ENCODE assay signal across 7 mouse cellular contexts in genomic region chr19:44293769-44294551, GRCm38 (mm10). TPM values are rescaled to one million over a fixed set of nuclear protein-coding genes. Genes with fewer than 3 reads are reported as not detected.
A peak's percentile ranks its signal among the peaks of the same experiment; 100 is the strongest.
DNase-seq lines count a peak whose midpoint lies in the region; ATAC-seq lines count a peak whose summit lies in the region.

No protein-coding gene starts in this region.

- DNase-seq in adrenal gland, postnatal 14 days = peak; percentile 94
- peak; percentile 99 for DNase-seq in embryonic facial prominence, embryonic 10.5 days (ENCODE audit: low spot score)
- peak; percentile 85 for DNase-seq in kidney, adult 11 months
- peak; percentile 96 for DNase-seq in left cerebral cortex, postnatal 4 days
- DNase-seq in midbrain, embryonic 11.5 days (ENCODE audit: low spot score, missing footprints) = peak; percentile 98
- peak; percentile 90 for DNase-seq in skeletal muscle tissue, adult 2 months (ENCODE audit: low read depth, low spot score)

- H3K9ac ChIP-seq in midbrain, embryonic 11.5 days (ENCODE audit: low read length) = peak overlapping the region; percentile 99

- peak overlapping the region; percentile 99 for H3K27ac ChIP-seq in embryonic facial prominence, embryonic 10.5 days (replicated peaks)
- peak overlapping the region; percentile 97 for H3K27ac ChIP-seq in midbrain, embryonic 11.5 days (ENCODE audit: low read depth, low read length)

- peaks cover 72% of the 10 kb centered on the region for H3K4me1 ChIP-seq in embryonic facial prominence, embryonic 10.5 days
- H3K4me1 ChIP-seq in midbrain, embryonic 11.5 days (ENCODE audit: control insufficient read depth, insufficient read depth, low read length) = peaks cover 44% of the 10 kb centered on the region

- peak overlapping the region; percentile 100 for H3K4me2 ChIP-seq in midbrain, embryonic 11.5 days

- WGBS in embryonic facial prominence, embryonic 10.5 days = under 1% methylated on average over 31 of the region's 31 CpGs
- WGBS in midbrain, embryonic 11.5 days = under 1% methylated on average over 31 of the region's 31 CpGs

- H3K27me3 ChIP-seq in embryonic facial prominence, embryonic 10.5 days (replicated peaks; ENCODE audit: low read depth, poor library complexity, severe bottlenecking) = no peaks in the 10 kb centered on the region
- H3K27me3 ChIP-seq in midbrain, embryonic 11.5 days (ENCODE audit: control insufficient read depth, insufficient read depth, low read length) = no peaks in the 10 kb centered on the region

- intact Hi-C loops in left cerebral cortex, postnatal 4 days (cut with DNase I) = no loop called here

- no peaks in the 10 kb centered on the region for H3K9me3 ChIP-seq in embryonic facial prominence, embryonic 10.5 days
- H3K9me3 ChIP-seq in midbrain, embryonic 11.5 days (ENCODE audit: control insufficient read depth, low read length) = no peaks in the 10 kb centered on the region

- H3K4me3 ChIP-seq in embryonic facial prominence, embryonic 10.5 days = peak overlapping the region; percentile 95
- peak overlapping the region; percentile 95 for H3K4me3 ChIP-seq in midbrain, embryonic 11.5 days (ENCODE audit: low read depth, low read length)

- peaks cover 42% of the 10 kb centered on the region for H3K36me3 ChIP-seq in embryonic facial prominence, embryonic 10.5 days (replicated peaks)
- peaks cover 35% of the 10 kb centered on the region for H3K36me3 ChIP-seq in midbrain, embryonic 11.5 days (ENCODE audit: control insufficient read depth, insufficient read depth, low read length)

- peak; percentile 72 for ATAC-seq in granulocyte monocyte progenitor cell, adult 5-6 weeks (replicated peaks; ENCODE audit: poor library complexity, severe bottlenecking)
- peak; percentile 97 for ATAC-seq in midbrain, embryonic 11.5 days (ENCODE audit: low FRiP score)

RNA-seq across cellular contexts. Expression of gene Scd2, which starts 0.5 kb away (rescaled TPM):
- total RNA-seq in adrenal gland, postnatal 14 days (2021) = 337 and 408 TPM in 2 replicates
- 324 and 353 TPM in 2 replicates for polyA plus RNA-seq in embryonic facial prominence, embryonic 10.5 days (2016; fragmentation: Nextera tagmentation; extraction: Ambion mirVana)
- total RNA-seq in granulocyte monocyte progenitor cell, adult 5-6 weeks (2014; fragmentation: Nextera tagmentation) = 91.6 and 93.4 TPM in 2 replicates
- total RNA-seq in granulocyte monocyte progenitor cell, adult 5-6 weeks (2017) = 108 and 109 TPM in 2 replicates
- total RNA-seq in left cerebral cortex, postnatal 4 days (2021) = 100 to 1,000 TPM; 554 to 565 TPM
- polyA plus RNA-seq in midbrain, embryonic 11.5 days (2014; fragmentation: Nextera tagmentation; extraction: Ambion mirVana) = 353 and 358 TPM in 2 replicates

RNA-seq across cellular contexts. Expression of gene Scd4, which starts 38.9 kb away (rescaled TPM):
- total RNA-seq in adrenal gland, postnatal 14 days (2021) = 2.2 and 2.9 TPM in 2 replicates
- 0.05 and 0.10 TPM in 2 replicates for polyA plus RNA-seq in embryonic facial prominence, embryonic 10.5 days (2016; fragmentation: Nextera tagmentation; extraction: Ambion mirVana)
- total RNA-seq in granulocyte monocyte progenitor cell, adult 5-6 weeks (2014; fragmentation: Nextera tagmentation) = not detected in 2 replicates
- total RNA-seq in granulocyte monocyte progenitor cell, adult 5-6 weeks (2017) = 0.22 TPM in 1 of 2 replicates, not detected in the other
- total RNA-seq in left cerebral cortex, postnatal 4 days (2021) = 1 to 10 TPM; 1.7 to 2.3 TPM
- 0.06 TPM in 1 of 2 replicates, not detected in the other for polyA plus RNA-seq in midbrain, embryonic 11.5 days (2014; fragmentation: Nextera tagmentation; extraction: Ambion mirVana)

Comparison
In these comparisons a context has a peak if more than half of its experiments do, and no peak if none do; other contexts are left out.
1. Peak in every context shown above with its lines: DNase-seq, ATAC-seq, H3K4me3 ChIP-seq and H3K27ac ChIP-seq.